8 mouse cellular contexts compared by ENCODE assay signal in the genomic region with DNA sequence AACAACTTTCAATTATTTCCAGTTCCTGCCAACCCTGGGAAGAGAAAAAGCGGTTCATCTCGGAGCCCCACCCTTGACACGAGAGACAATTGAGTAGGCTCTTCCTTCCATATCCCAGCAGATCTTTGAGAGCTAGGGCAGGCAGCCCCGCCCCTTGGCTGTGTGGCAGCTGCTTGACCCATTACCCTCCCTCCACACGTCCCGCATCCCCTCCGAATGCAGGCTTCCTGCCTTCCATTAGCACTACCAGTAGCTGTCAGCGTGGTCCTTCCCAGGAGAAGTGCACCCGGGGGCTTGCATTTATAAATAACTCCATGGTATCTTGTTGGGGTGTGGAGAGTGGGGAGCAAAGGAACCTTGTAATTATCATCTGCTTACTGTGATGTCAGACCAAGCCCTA. TPM values are rescaled to one million over a fixed set of nuclear protein-coding genes. Genes with fewer than 3 reads are reported as not detected.
DNase-seq lines count a peak whose midpoint lies in the region; ATAC-seq and TF ChIP-seq lines count a peak whose summit lies in the region.

No protein-coding gene starts in this region.

- peak overlapping the region; percentile 34 for H3K4me2 ChIP-seq in stomach, embryonic 15.5 days

- H3K27me3 ChIP-seq in thymus, adult 2 months (ENCODE audit: control insufficient read depth, insufficient read depth, low read length), result no peaks in the 10 kb centered on the region
- H3K27me3 ChIP-seq in heart, embryonic 10.5 days (ENCODE audit: insufficient read depth, poor library complexity, severe bottlenecking), result no peaks in the 10 kb centered on the region; the same call in 1 of the 2 replicates
- H3K27me3 ChIP-seq in stomach, embryonic 15.5 days (replicated peaks), result no peaks in the 10 kb centered on the region

- peaks cover 14% of the 10 kb centered on the region for H3K4me1 ChIP-seq in thymus, adult 2 months (replicated peaks; ENCODE audit: control insufficient read depth, insufficient read depth, low read length)
- H3K4me1 ChIP-seq in heart, embryonic 10.5 days, result peaks cover 51% of the 10 kb centered on the region
- peaks cover 27% of the 10 kb centered on the region for H3K4me1 ChIP-seq in stomach, embryonic 15.5 days

- no peak for TF ChIP-seq POLR2A in thymus, adult 2 months (IDR thresholded peaks at IDR 0.05; ENCODE audit: control insufficient read depth, extremely low read depth, insufficient read depth, low read length, poor library complexity)

- WGBS in thymus, adult 2 months, result 78% methylated on average over 9 of the region's 9 CpGs
- 23% methylated on average over 9 of the region's 9 CpGs for WGBS in heart, embryonic 10.5 days
- WGBS in stomach, embryonic 15.5 days, result 22% methylated on average over 9 of the region's 9 CpGs

- ATAC-seq in stomach, embryonic 15.5 days (ENCODE audit: insufficient read depth, low FRiP score, low read depth), result no peak

- H3K9me3 ChIP-seq in heart, embryonic 10.5 days, result no peaks in the 10 kb centered on the region
- no peaks in the 10 kb centered on the region for H3K9me3 ChIP-seq in stomach, embryonic 15.5 days

- peak; percentile 9 for DNase-seq in thymus, adult 2 months
- DNase-seq in thymus, postnatal 14 days, result no peak
- DNase-seq in heart, embryonic 10.5 days (ENCODE audit: low spot score), result no peak
- DNase-seq in kidney, postnatal 4 days, result peak; percentile 58 to 70
- no peak for DNase-seq in layer of hippocampus, postnatal 36 days
- DNase-seq in urinary bladder, postnatal 25 days (ENCODE audit: low spot score), result no peak
- no peak for DNase-seq in layer of hippocampus, adult 2 months (ENCODE audit: low spot score in 2 of 2)

- no peak overlapping the region for H3K4me3 ChIP-seq in thymus, adult 2 months (ENCODE audit: control insufficient read depth, insufficient read depth, low read length)
- 0 out of 2 replicates have a peak overlapping the region, but pooled peaks have one; percentile 12 for H3K4me3 ChIP-seq in heart, embryonic 10.5 days
- H3K4me3 ChIP-seq in stomach, embryonic 15.5 days (replicated peaks), result no peak overlapping the region
- no peak overlapping the region for H3K4me3 ChIP-seq in layer of hippocampus, adult 2 months

- H3K36me3 ChIP-seq in thymus, adult 2 months (ENCODE audit: control insufficient read depth, insufficient read depth, low read length), result no peaks in the 10 kb centered on the region
- H3K36me3 ChIP-seq in heart, embryonic 10.5 days, result no peaks in the 10 kb centered on the region
- no peaks in the 10 kb centered on the region for H3K36me3 ChIP-seq in stomach, embryonic 15.5 days

- no peak overlapping the region for H3K27ac ChIP-seq in thymus, adult 2 months (ENCODE audit: control insufficient read depth, insufficient read depth, low read length)
- H3K27ac ChIP-seq in heart, embryonic 10.5 days, result peak overlapping the region; percentile 52; the same call in 1 of the 2 replicates
- H3K27ac ChIP-seq in stomach, embryonic 15.5 days, result 0 out of 2 replicates have a peak overlapping the region, but pooled peaks have one; percentile 9
- no peak overlapping the region for H3K27ac ChIP-seq in layer of hippocampus, adult 2 months

- no peak overlapping the region for H3K9ac ChIP-seq in stomach, embryonic 15.5 days

- TF ChIP-seq CTCF in thymus, adult 2 months (IDR thresholded peaks at IDR 0.05; ENCODE audit: borderline replicate concordance, control insufficient read depth, extremely low read depth, insufficient read depth, low read length, poor library complexity), result no peak
- TF ChIP-seq CTCF in layer of hippocampus, adult 2 months (conservative IDR thresholded peaks at IDR 0.05), result no peak

RNA-seq across cellular contexts. Expression of gene Pcbp3, which starts 2.3 kb away (rescaled TPM):
- polyA plus RNA-seq in thymus, adult 2 months (2012; rRNA removed), result 12.7 and 18.6 TPM in 2 replicates
- polyA plus RNA-seq in heart, embryonic 10.5 days (2016; fragmentation: Nextera tagmentation; extraction: Ambion mirVana), result 14.3 and 23.2 TPM in 2 replicates
- polyA plus RNA-seq in stomach, embryonic 15.5 days (2015; fragmentation: Nextera tagmentation; extraction: Ambion mirVana), result 39.3 and 40.5 TPM in 2 replicates
- 10 to 100 TPM; 63.0 to 67.1 TPM for total RNA-seq in layer of hippocampus, postnatal 36 days (2021)
- total RNA-seq in layer of hippocampus, adult 2 months (2021), result 10 to 100 TPM; 57.6 to 63.9 TPM

Comparison
In these comparisons a context has a peak if more than half of its experiments do, and no peak if none do; other contexts are left out.
1. DNase-seq: peak in thymus, adult 2 months (single experiment) and kidney, postnatal 4 days (2 of 2); none in thymus, postnatal 14 days (single experiment), heart, embryonic 10.5 days (single experiment), layer of hippocampus, postnatal 36 days (0 of 2), urinary bladder, postnatal 25 days (single experiment) and layer of hippocampus, adult 2 months (0 of 2).
2. H3K27ac ChIP-seq: peak in heart, embryonic 10.5 days (single experiment) and stomach, embryonic 15.5 days (single experiment); none in thymus, adult 2 months (single experiment) and layer of hippocampus, adult 2 months (single experiment).